Mouse (Mus musculus) small intestine, adult 2 months (tissue): Measurements from ENCODE around the gene Tsx. TPM values are rescaled to one million over a fixed set of nuclear protein-coding genes. Genes with fewer than 3 reads are reported as not detected.

Experiments
- H3K27ac ChIP-seq: fragments of 200-500 bp; 2 replicates; pipeline ENCODE4 v1.5.1; 2012; ENCODE audit warnings: low read depth, low read length, control low read depth, inconsistent platforms; ENCODE audit not compliant: insufficient read depth
- H3K27me3 ChIP-seq: fragments of 200-500 bp; 2 replicates; pipeline ENCODE4 v1.6.1; 2012; ENCODE audit warnings: mild to moderate bottlenecking, moderate library complexity, low read length, inconsistent platforms; ENCODE audit not compliant: control insufficient read depth, insufficient read depth
- H3K36me3 ChIP-seq: fragments of 200-500 bp; 2 replicates; pipeline ENCODE4 v1.6.1; 2012; ENCODE audit warnings: mild to moderate bottlenecking, low read length, control low read depth, inconsistent platforms; ENCODE audit not compliant: control insufficient read depth, insufficient read depth
- H3K4me1 ChIP-seq: fragments of 200-500 bp; 2 replicates; pipeline ENCODE4 v1.6.1; 2012; ENCODE audit warnings: low read length, inconsistent platforms, mixed read lengths; ENCODE audit not compliant: control insufficient read depth, insufficient read depth, insufficient read length
- H3K4me3 ChIP-seq: fragments of 200-500 bp; 2 replicates; pipeline ENCODE4 v1.5.1; 2012; ENCODE audit warnings: low read depth, mild to moderate bottlenecking, control low read depth, inconsistent platforms, low read length, moderate library complexity
- CTCF ChIP-seq: fragments of 200-500 bp; IDR thresholded peaks from 2 replicates; pipeline ENCODE4 v1.5.1; 2012; ENCODE audit warnings: low read depth, mild to moderate bottlenecking, control low read depth, inconsistent platforms, low read length, moderate library complexity, mixed read lengths; ENCODE audit not compliant: insufficient replicate concordance, insufficient read length; ENCODE audit errors: extremely low read depth
- POLR2A ChIP-seq: fragments of 200-500 bp; IDR thresholded peaks from 2 replicates; pipeline ENCODE4 v1.6.1; 2012; ENCODE audit warnings: low read depth, mild to moderate bottlenecking, control low read depth, inconsistent platforms, low read length, moderate library complexity
- WGBS: fragments of 180-500 bp; shearing (Covaris S2); methylation state at CpG from one replicate; pipeline ENCODE4 v1.1.7; 2018; 5-methylcytosine and 5-hydroxymethylcytosine counted together
- polyA plus RNA-seq: library from polyadenylated mRNA; depleted of rRNA; stranded (reverse); fragments of >200 nt; gene quantifications from 2 replicates; pipeline ENCODE4 v1.2.3, GENCODE M21; 2012; rRNA removed

The Tsx gene
- polyA plus RNA-seq, 1 experiment: 0.20 TPM

GRCm38 (mm10) chrX:103472346-103472745, 58.1 kb downstream of the Tsx start:
- WGBS: 84% methylated on average over 3 of the region's 3 CpGs
- Histone ChIP-seq H3K27ac (no peak overlapping the region), H3K4me3 (no peak overlapping the region), H3K27me3 (no peaks in the 10 kb centered on the region), H3K36me3 (no peaks in the 10 kb centered on the region), H3K4me1 (no peaks in the 10 kb centered on the region)
- TF ChIP-seq CTCF (no peak), POLR2A (no peak)

Other genes starting within 250 kb of the Tsx start
- not detected in 2 replicates for gene Nap1l2, start 227.8 kb upstream of the Tsx start, polyA plus RNA-seq
- not detected in 2 replicates for gene Cdx4, start 93.1 kb upstream of the Tsx start, polyA plus RNA-seq
- gene Chic1, start 58.0 kb upstream of the Tsx start, polyA plus RNA-seq: 0.05 and 0.24 TPM in 2 replicates
- not detected in 2 replicates for gene Gm26992, start 7.5 kb downstream of the Tsx start, polyA plus RNA-seq
- gene Zcchc13, start 216.1 kb downstream of the Tsx start, polyA plus RNA-seq: not detected in 2 replicates